Mouse (Mus musculus) urinary bladder, adult 18-20 months (tissue): ENCODE data around the gene Gm13102.
"Not testable (repeated sequence)": the region's sequence is repeated elsewhere in the genome, so short reads cannot be mapped to it uniquely, and the experiment has no call there.

Experiments used
- DNase-seq, 2 experiments: peaks; one replicate each; pipeline ENCODE4 v3.0.0; 2022; ENCODE audit warnings: low spot score in 2 of 2, mixed read lengths in 2 of 2

Gm13102 gene

GRCm38 (mm10) chr4:144106174-144106573, at the start of gene Gm13102:
TSS of gene Gm13102 (plus strand) at chr4:144106474.
- not testable (repeated sequence) for DNase-seq

DNA sequence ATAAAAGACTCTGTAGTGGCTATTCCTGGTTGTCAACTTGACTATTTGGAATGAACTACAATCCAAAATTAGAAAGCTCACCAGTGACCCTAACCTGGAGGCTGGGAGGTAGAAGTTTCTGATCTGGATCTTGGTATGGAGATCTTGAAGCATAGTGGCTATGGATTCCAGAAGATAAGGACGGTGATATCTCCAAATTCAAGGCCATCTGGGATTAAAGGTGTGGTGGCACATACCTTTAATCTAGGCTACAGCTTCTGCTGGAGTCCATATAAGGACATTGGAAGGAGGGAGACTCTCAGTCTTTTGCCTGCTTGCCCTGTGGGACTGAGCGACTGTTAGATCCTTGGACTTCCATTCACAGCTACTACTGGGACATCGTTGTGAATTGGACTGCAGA, 47.4 kb upstream of the Gm13102 start, which contains the start of gene Pramel4:
Gene Pramel4, plus strand, starts transcription at position 301 of the 400 bp plus-strand sequence.
- not testable (repeated sequence) for DNase-seq
